Mouse (Mus musculus): ENCODE data around the gene Cct2. TPM values are rescaled to one million over a fixed set of nuclear protein-coding genes. Genes with fewer than 3 reads are reported as not detected.

Cct2 gene
- 41.3 and 49.1 TPM in 2 replicates for polyA plus RNA-seq (2012; rRNA removed)

GRCm38 (mm10) chr10:117063254-117064021, at the start of gene Cct2:
Gene Cct2, minus strand, starts transcription at chr10:117063814.

GRCm38 (mm10) chr10:117045175-117046056, 18.2 kb downstream of the Cct2 start, which contains the start of gene Lrrc10:
Gene Lrrc10, plus strand, starts transcription at chr10:117045341.

Other genes starting within 250 kb of the Cct2 start
- 0.03 and 0.07 TPM in 2 replicates for gene Myrfl, start 166.9 kb downstream of the Cct2 start, polyA plus RNA-seq (2012; rRNA removed)
- 88.7 and 197 TPM in 2 replicates for gene Rab3ip, start 113.0 kb downstream of the Cct2 start, polyA plus RNA-seq (2012; rRNA removed)
- not detected in 2 replicates for gene Gm10271, start 91.2 kb downstream of the Cct2 start, polyA plus RNA-seq (2012; rRNA removed)
- gene Best3, start 77.5 kb downstream of the Cct2 start, polyA plus RNA-seq (2012; rRNA removed) = 0.07 and 0.09 TPM in 2 replicates
- gene Lrrc10, start 18.5 kb downstream of the Cct2 start, polyA plus RNA-seq (2012; rRNA removed) = not detected in 2 replicates
- 8.7 and 10.5 TPM in 2 replicates for gene Frs2, start 84.7 kb upstream of the Cct2 start, polyA plus RNA-seq (2012; rRNA removed)
- 21.3 and 26.1 TPM in 2 replicates for gene Yeats4, start 160.7 kb upstream of the Cct2 start, polyA plus RNA-seq (2012; rRNA removed)
- not detected in 2 replicates for gene 9530003J23Rik, start 174.9 kb upstream of the Cct2 start, polyA plus RNA-seq (2012; rRNA removed)
- 117 and 126 TPM in 2 replicates for gene Lyz2, start 218.5 kb upstream of the Cct2 start, polyA plus RNA-seq (2012; rRNA removed)
- 2.5 and 5.3 TPM in 2 replicates for gene Lyz1, start 229.1 kb upstream of the Cct2 start, polyA plus RNA-seq (2012; rRNA removed)

Measured in colon, adult 2 months (tissue).